Mouse (Mus musculus) cerebellum, postnatal 10 days (tissue): ENCODE results near the gene Mrvi1.
A peak's percentile ranks its signal among the peaks of the same experiment; 100 is the strongest.
"Not testable (repeated sequence)": the region's sequence is repeated elsewhere in the genome, so short reads cannot be mapped to it uniquely, and the experiment has no call there.

ENCODE experiments used
- DNase-seq, 2 experiments: peaks; one replicate each; pipeline ENCODE4 v3.0.0; 2021; ENCODE audit warnings: mixed read lengths in 2 of 2

Gene Mrvi1

GRCm38 (mm10) chr7:110935815-110936762, 46.2 kb downstream of the Mrvi1 start:
- no peak for DNase-seq

- DNase-seq, result no peak
Observed at GRCm38 (mm10) chr7:110933999-110934398, 48.3 kb downstream of the Mrvi1 start.

- no peak for DNase-seq
Observed at GRCm38 (mm10) chr7:110933329-110933728, 48.9 kb downstream of the Mrvi1 start.

- peak; percentile 65 to 71 for DNase-seq
Observed at GRCm38 (mm10) chr7:110930118-110930854, 52.0 kb downstream of the Mrvi1 start.

GRCm38 (mm10) chr7:110926562-110926961, 55.7 kb downstream of the Mrvi1 start:
- DNase-seq, result no peak

GRCm38 (mm10) chr7:110920331-110921261, 61.7 kb downstream of the Mrvi1 start:
- peak; percentile 36 to 55 for DNase-seq

GRCm38 (mm10) chr7:110919721-110920120, 62.5 kb downstream of the Mrvi1 start:
- DNase-seq, result no peak

- DNase-seq, result no peak
Observed at GRCm38 (mm10) chr7:110915913-110916312, 66.3 kb downstream of the Mrvi1 start.

GRCm38 (mm10) chr7:110914531-110914930, 67.7 kb downstream of the Mrvi1 start:
- DNase-seq, result no peak

GRCm38 (mm10) chr7:110913754-110914153, 68.5 kb downstream of the Mrvi1 start:
- DNase-seq, result no peak

GRCm38 (mm10) chr7:110908209-110909144, 73.8 kb downstream of the Mrvi1 start:
- no peak for DNase-seq

GRCm38 (mm10) chr7:110906566-110906965, 75.7 kb downstream of the Mrvi1 start:
- DNase-seq, result no peak

GRCm38 (mm10) chr7:110903226-110903625, 79.0 kb downstream of the Mrvi1 start:
- DNase-seq, result no peak

GRCm38 (mm10) chr7:110897202-110897601, 85.1 kb downstream of the Mrvi1 start:
- DNase-seq, result no peak

GRCm38 (mm10) chr7:110896453-110896852, 85.8 kb downstream of the Mrvi1 start:
- no peak for DNase-seq

GRCm38 (mm10) chr7:110895772-110896171, 86.5 kb downstream of the Mrvi1 start:
- DNase-seq, result not testable (repeated sequence)

GRCm38 (mm10) chr7:110894673-110895072, 87.6 kb downstream of the Mrvi1 start:
- DNase-seq, result no peak

GRCm38 (mm10) chr7:110893943-110894610, 88.2 kb downstream of the Mrvi1 start:
- DNase-seq, result peak in 1 of 2 experiments; percentile 6

GRCm38 (mm10) chr7:110891501-110891986, 90.7 kb downstream of the Mrvi1 start:
- peak; percentile 41 for DNase-seq

GRCm38 (mm10) chr7:110881746-110882333, 100.4 kb downstream of the Mrvi1 start:
- no peak for DNase-seq
